Mouse (Mus musculus): Measurements from ENCODE around the gene Zfp335.
"Not testable (repeated sequence)": the region's sequence is repeated elsewhere in the genome, so short reads cannot be mapped to it uniquely, and the experiment has no call there.

Zfp335 gene

GRCm38 (mm10) chr2:164894048-164894447 lies 17.5 kb downstream of the Zfp335 start:
- DNase-seq (ENCODE audit: low spot score in 2 of 2), result no peak

GRCm38 (mm10) chr2:164892696-164893216 lies 18.8 kb downstream of the Zfp335 start:
- no peak for DNase-seq (ENCODE audit: low spot score in 2 of 2)

- DNase-seq (ENCODE audit: low spot score in 2 of 2), result no peak
Measured at GRCm38 (mm10) chr2:164891908-164892695, 19.5 kb downstream of the Zfp335 start.

GRCm38 (mm10) chr2:164891056-164891834 lies 20.3 kb downstream of the Zfp335 start:
- DNase-seq (ENCODE audit: low spot score in 2 of 2), result no peak

GRCm38 (mm10) chr2:164890411-164891049 lies 21.0 kb downstream of the Zfp335 start:
- no peak for DNase-seq (ENCODE audit: low spot score in 2 of 2)

GRCm38 (mm10) chr2:164889960-164890359 lies 21.6 kb downstream of the Zfp335 start:
- DNase-seq (ENCODE audit: low spot score in 2 of 2), result no peak

GRCm38 (mm10) chr2:164888996-164889395 lies 22.6 kb downstream of the Zfp335 start:
- no peak for DNase-seq (ENCODE audit: low spot score in 2 of 2)

GRCm38 (mm10) chr2:164886617-164887016 lies 24.9 kb downstream of the Zfp335 start:
- no peak for DNase-seq (ENCODE audit: low spot score in 2 of 2)

- DNase-seq (ENCODE audit: low spot score in 2 of 2), result no peak
Measured at GRCm38 (mm10) chr2:164885788-164886187, 25.8 kb downstream of the Zfp335 start.

- DNase-seq (ENCODE audit: low spot score in 2 of 2), result no peak
Measured at GRCm38 (mm10) chr2:164882619-164883018, 28.9 kb downstream of the Zfp335 start.

GRCm38 (mm10) chr2:164879568-164880277 lies 31.8 kb downstream of the Zfp335 start:
- peak; percentile 96 to 98 for DNase-seq (ENCODE audit: low spot score in 2 of 2)

GRCm38 (mm10) chr2:164879228-164879567 lies 32.4 kb downstream of the Zfp335 start, which contains the start of gene Pcif1:
Gene Pcif1 (plus strand): TSS chr2:164879304.
- peak; percentile 96 to 99 for DNase-seq (ENCODE audit: low spot score in 2 of 2)

- peak; percentile 67 to 81 for DNase-seq (ENCODE audit: low spot score in 2 of 2)
Measured at GRCm38 (mm10) chr2:164878509-164879227, 32.9 kb downstream of the Zfp335 start.

- DNase-seq (ENCODE audit: low spot score in 2 of 2), result not testable (repeated sequence)
Measured at GRCm38 (mm10) chr2:164877376-164878215, 34.0 kb downstream of the Zfp335 start.

GRCm38 (mm10) chr2:164875648-164876047 lies 35.9 kb downstream of the Zfp335 start:
- DNase-seq (ENCODE audit: low spot score in 2 of 2), result not testable (repeated sequence)

- DNase-seq (ENCODE audit: low spot score in 2 of 2), result no peak
Measured at GRCm38 (mm10) chr2:164874239-164874769, 37.3 kb downstream of the Zfp335 start.

GRCm38 (mm10) chr2:164873621-164874020 lies 37.9 kb downstream of the Zfp335 start:
- no peak for DNase-seq (ENCODE audit: low spot score in 2 of 2)

- no peak for DNase-seq (ENCODE audit: low spot score in 2 of 2)
Measured at GRCm38 (mm10) chr2:164871602-164872303, 39.8 kb downstream of the Zfp335 start.

- DNase-seq (ENCODE audit: low spot score in 2 of 2), result no peak
Measured at GRCm38 (mm10) chr2:164868491-164868890, 43.1 kb downstream of the Zfp335 start.

All from spleen, postnatal 4 days (tissue).